Mouse (Mus musculus): ENCODE data around the gene Clic6.

The Clic6 gene

GRCm38 (mm10) chr16:92485436-92485835, at the start of gene Clic6:
Gene Clic6, plus strand, starts transcription at chr16:92485736.
- no peak for DNase-seq

- no peak for DNase-seq
These were observed 45.8 kb upstream of the Clic6 start for GRCm38 (mm10) chr16:92439775-92440174.

GRCm38 (mm10) chr16:92440229-92440628, 45.3 kb upstream of the Clic6 start:
- no peak for DNase-seq

GRCm38 (mm10) chr16:92441203-92441602, 44.3 kb upstream of the Clic6 start:
- no peak for DNase-seq

GRCm38 (mm10) chr16:92442150-92442549, 43.4 kb upstream of the Clic6 start:
- no peak for DNase-seq

- DNase-seq: no peak
These were observed 42.6 kb upstream of the Clic6 start for GRCm38 (mm10) chr16:92442946-92443345.

GRCm38 (mm10) chr16:92443644-92444113, 41.9 kb upstream of the Clic6 start:
- no peak for DNase-seq

GRCm38 (mm10) chr16:92445377-92445776, 40.2 kb upstream of the Clic6 start:
- DNase-seq: no peak

- no peak for DNase-seq
These were observed 36.5 kb upstream of the Clic6 start for GRCm38 (mm10) chr16:92449080-92449479.

- DNase-seq: no peak
These were observed 35.2 kb upstream of the Clic6 start for GRCm38 (mm10) chr16:92450331-92450730.

- no peak for DNase-seq
These were observed 33.9 kb upstream of the Clic6 start for GRCm38 (mm10) chr16:92451516-92452072.

- DNase-seq: no peak
These were observed 32.9 kb upstream of the Clic6 start for GRCm38 (mm10) chr16:92452609-92453008.

GRCm38 (mm10) chr16:92454002-92454401, 31.5 kb upstream of the Clic6 start:
- DNase-seq: no peak

- DNase-seq: no peak
These were observed 31.0 kb upstream of the Clic6 start for GRCm38 (mm10) chr16:92454495-92454894.

- DNase-seq: no peak
These were observed 30.0 kb upstream of the Clic6 start for GRCm38 (mm10) chr16:92455488-92455887.

GRCm38 (mm10) chr16:92455969-92456368, 29.6 kb upstream of the Clic6 start:
- DNase-seq: no peak

- no peak for DNase-seq
These were observed 27.9 kb upstream of the Clic6 start for GRCm38 (mm10) chr16:92457594-92457993.

- DNase-seq: no peak
These were observed 24.1 kb upstream of the Clic6 start for GRCm38 (mm10) chr16:92461412-92461811.

GRCm38 (mm10) chr16:92464390-92464972, 21.1 kb upstream of the Clic6 start:
- DNase-seq: no peak

GRCm38 (mm10) chr16:92465226-92465625, 20.3 kb upstream of the Clic6 start:
- no peak for DNase-seq

GRCm38 (mm10) chr16:92465642-92466526, 19.7 kb upstream of the Clic6 start:
- peak; percentile 91 to 95 for DNase-seq

- no peak for DNase-seq
These were observed 18.5 kb upstream of the Clic6 start for GRCm38 (mm10) chr16:92467041-92467440.

GRCm38 (mm10) chr16:92468459-92468858, 17.1 kb upstream of the Clic6 start:
- DNase-seq: no peak

GRCm38 (mm10) chr16:92470706-92471105, 14.8 kb upstream of the Clic6 start, which contains the start of gene Rcan1:
Gene Rcan1, minus strand, starts transcription at chr16:92470867.
- DNase-seq: no peak

Measured in thymus, adult 18-20 months (tissue).